Mouse (Mus musculus) liver, adult 2 months (tissue): Measurements from ENCODE around the gene Ntn4. TPM values are rescaled to one million over a fixed set of nuclear protein-coding genes. Genes with fewer than 3 reads are reported as not detected.
A peak's percentile ranks its signal among the peaks of the same experiment; 100 is the strongest.

Experiments used
- DNase-seq: peaks from one replicate; pipeline ENCODE4 v3.0.0-alpha.2; 2011; ENCODE audit warnings: low read depth, low spot score; ENCODE audit errors: extremely low read depth
- H3K27ac ChIP-seq: fragments of 200-500 bp; replicated peaks from 2 replicates; pipeline ENCODE4 v1.5.1; 2012; ENCODE audit warnings: low read depth, mild to moderate bottlenecking, control low read depth, inconsistent platforms, low read length; ENCODE audit not compliant: insufficient read depth
- H3K27me3 ChIP-seq: fragments of 200-500 bp; 2 replicates; pipeline ENCODE4 v1.6.1; 2012; ENCODE audit warnings: mild to moderate bottlenecking, moderate library complexity, low read length, inconsistent platforms; ENCODE audit not compliant: control insufficient read depth, insufficient read depth
- H3K36me3 ChIP-seq: fragments of 200-500 bp; 2 replicates; pipeline ENCODE4 v1.6.1; 2012; ENCODE audit warnings: low read length, inconsistent platforms; ENCODE audit not compliant: control insufficient read depth, insufficient read depth
- H3K4me1 ChIP-seq: fragments of 200-500 bp; 2 replicates; pipeline ENCODE4 v1.6.1; 2011; ENCODE audit warnings: low read length; ENCODE audit not compliant: control insufficient read depth, insufficient read depth
- H3K4me3 ChIP-seq: fragments of 200-500 bp; 2 replicates; pipeline ENCODE4 v1.5.1; 2011; ENCODE audit warnings: low read depth, mild to moderate bottlenecking, control low read depth, low read length, moderate library complexity; ENCODE audit not compliant: insufficient read depth
- H3K79me2 ChIP-seq: fragments of 200-500 bp; 2 replicates; pipeline ENCODE4 v1.6.1; 2012; ENCODE audit warnings: inconsistent platforms, mild to moderate bottlenecking, low read length, moderate library complexity; ENCODE audit not compliant: control insufficient read depth, insufficient read depth
- H3K9ac ChIP-seq: fragments of 200-500 bp; 2 replicates; pipeline ENCODE4 v1.6.1; 2012; ENCODE audit warnings: low read depth, mild to moderate bottlenecking, control low read depth, inconsistent platforms, low read length
- CTCF ChIP-seq: fragments of 200-500 bp; IDR thresholded peaks from 2 replicates; pipeline ENCODE4 v1.5.1; 2011; ENCODE audit warnings: low read depth, low read length, control low read depth
- POLR2A ChIP-seq: fragments of 200-500 bp; IDR thresholded peaks from 2 replicates; pipeline ENCODE4 v1.6.1; 2011; ENCODE audit warnings: low read length, control low read depth; ENCODE audit not compliant: insufficient read depth; ENCODE audit errors: extremely low read depth
- WGBS: fragments of 180-500 bp; shearing (Covaris S2); methylation state at CpG from one replicate; pipeline ENCODE4 v1.1.7; 2018; 5-methylcytosine and 5-hydroxymethylcytosine counted together
- polyA plus RNA-seq: library from polyadenylated mRNA; depleted of rRNA; stranded (reverse); fragments of >200 nt; gene quantifications from 2 replicates; pipeline ENCODE4 v1.2.3, GENCODE M21; 2012
- total RNA-seq: library from RNA; depleted of rRNA; stranded (reverse); fragments of >200 nt; gene quantifications from 2 replicates; pipeline ENCODE4 v1.2.3, GENCODE M21; 2014

The Ntn4 gene
- total and polyA plus RNA-seq, 2 experiments = 4.0 to 8.0 TPM

- no peak overlapping the region for H3K9ac ChIP-seq
- no peak for DNase-seq
- H3K4me3 ChIP-seq = no peak overlapping the region
- no peak overlapping the region for H3K27ac ChIP-seq
- no peaks in the 10 kb centered on the region for H3K79me2 ChIP-seq
- no peaks in the 10 kb centered on the region for H3K27me3 ChIP-seq
- no peaks in the 10 kb centered on the region for H3K4me1 ChIP-seq
- H3K36me3 ChIP-seq = no peaks in the 10 kb centered on the region
- TF ChIP-seq CTCF (no peak), POLR2A (no peak)
- 74% methylated on average over 2 of the region's 2 CpGs for WGBS
Measured at GRCm38 (mm10) chr10:93653322-93653721, 12.8 kb downstream of the Ntn4 start.

GRCm38 (mm10) chr10:93655428-93655827 is 14.9 kb downstream of the Ntn4 start:
- no peak overlapping the region for H3K9ac ChIP-seq
- TF ChIP-seq CTCF (no peak), POLR2A (no peak)
- no peak overlapping the region for H3K27ac ChIP-seq
- no peak for DNase-seq
- H3K4me1 ChIP-seq = no peaks in the 10 kb centered on the region
- no peaks in the 10 kb centered on the region for H3K36me3 ChIP-seq
- H3K4me3 ChIP-seq = no peak overlapping the region
- 70% methylated on average over 15 of the region's 15 CpGs for WGBS
- H3K79me2 ChIP-seq = no peaks in the 10 kb centered on the region
- H3K27me3 ChIP-seq = no peaks in the 10 kb centered on the region

GRCm38 (mm10) chr10:93659792-93660191 is 19.3 kb downstream of the Ntn4 start:
- Histone ChIP-seq H3K27ac (no peak overlapping the region), H3K4me3 (no peak overlapping the region), H3K27me3 (no peaks in the 10 kb centered on the region), H3K9ac (no peak overlapping the region), H3K4me1 (no peaks in the 10 kb centered on the region), H3K36me3 (no peaks in the 10 kb centered on the region), H3K79me2 (no peaks in the 10 kb centered on the region)
- 91% methylated on average over 1 of the region's 1 CpGs for WGBS
- no peak for DNase-seq
- TF ChIP-seq CTCF (no peak), POLR2A (no peak)

GRCm38 (mm10) chr10:93661348-93661991 is 21.0 kb downstream of the Ntn4 start:
- Histone ChIP-seq H3K27ac (no peak overlapping the region), H3K79me2 (no peaks in the 10 kb centered on the region), H3K4me3 (no peak overlapping the region), H3K36me3 (no peaks in the 10 kb centered on the region), H3K4me1 (no peaks in the 10 kb centered on the region), H3K9ac (no peak overlapping the region), H3K27me3 (no peaks in the 10 kb centered on the region)
- TF ChIP-seq POLR2A (no peak), CTCF (no peak)
- DNase-seq = peak; percentile 8
- WGBS = 82% methylated on average over 6 of the region's 6 CpGs

GRCm38 (mm10) chr10:93662018-93662417 is 21.5 kb downstream of the Ntn4 start:
- no peak for DNase-seq
- Histone ChIP-seq H3K4me1 (no peaks in the 10 kb centered on the region), H3K27ac (no peak overlapping the region), H3K36me3 (no peaks in the 10 kb centered on the region), H3K9ac (no peak overlapping the region), H3K79me2 (no peaks in the 10 kb centered on the region), H3K27me3 (no peaks in the 10 kb centered on the region), H3K4me3 (no peak overlapping the region)
- WGBS = 64% methylated on average over 5 of the region's 5 CpGs
- TF ChIP-seq CTCF (no peak), POLR2A (no peak)

- H3K79me2 ChIP-seq = no peaks in the 10 kb centered on the region
- DNase-seq = no peak
- no peak overlapping the region for H3K27ac ChIP-seq
- TF ChIP-seq POLR2A = no peak
- no peak for TF ChIP-seq CTCF
- no peaks in the 10 kb centered on the region for H3K36me3 ChIP-seq
- no peak overlapping the region for H3K9ac ChIP-seq
- H3K4me1 ChIP-seq = no peaks in the 10 kb centered on the region
- no peak overlapping the region for H3K4me3 ChIP-seq
- no peaks in the 10 kb centered on the region for H3K27me3 ChIP-seq
- WGBS = 82% methylated on average over 2 of the region's 2 CpGs
Measured at GRCm38 (mm10) chr10:93666222-93666621, 25.7 kb downstream of the Ntn4 start.
